Mouse (Mus musculus) liver, embryonic 14.5 days (tissue): ENCODE measurements around the gene Ccl1.

Experiments used
- CTCF ChIP-seq: IDR thresholded peaks from 2 replicates; pipeline ENCODE4 v1.5.1; 2016; ENCODE audit warnings: antibody characterized with exemption, low read depth, control low read depth
- EP300 ChIP-seq: IDR thresholded peaks from 2 replicates; pipeline ENCODE4 v1.6.1; 2016; ENCODE audit warnings: antibody characterized with exemption, low read depth

GRCm38 (mm10) chr11:82214405-82214804 lies 91.1 kb downstream of the Ccl1 start:
- TF ChIP-seq CTCF (no peak), EP300 (no peak)
